Mouse (Mus musculus): ENCODE results near the gene Vsig10. TPM values are rescaled to one million over a fixed set of nuclear protein-coding genes. Genes with fewer than 3 reads are reported as not detected.
A peak's percentile ranks its signal among the peaks of the same experiment; 100 is the strongest.
"Not testable (repeated sequence)": the region's sequence is repeated elsewhere in the genome, so short reads cannot be mapped to it uniquely, and the experiment has no call there.

The Vsig10 gene
- polyA plus RNA-seq, 1 experiment from 2014 or later, result 5.4 TPM

GRCm38 (mm10) chr5:117313420-117313819 is 5.5 kb upstream of the Vsig10 start:
- WGBS, result 15% methylated on average over 14 of the region's 14 CpGs
- peak overlapping the region; percentile 41 for H3K4me3 ChIP-seq
- H3K27ac ChIP-seq, result no peak overlapping the region
- no peaks in the 10 kb centered on the region for H3K36me3 ChIP-seq
- peaks cover 22% of the 10 kb centered on the region for H3K27me3 ChIP-seq (ENCODE audit: insufficient read depth, poor library complexity, severe bottlenecking)
- peaks cover 18% of the 10 kb centered on the region for H3K4me1 ChIP-seq
- no peaks in the 10 kb centered on the region for H3K9me3 ChIP-seq
- no peak for DNase-seq (ENCODE audit: low spot score)

- 37% methylated on average over 10 of the region's 10 CpGs for WGBS
- DNase-seq (ENCODE audit: low spot score), result no peak
- Histone ChIP-seq H3K27ac (no peak overlapping the region), H3K27me3 (ENCODE audit: insufficient read depth, poor library complexity, severe bottlenecking) (peaks cover 22% of the 10 kb centered on the region), H3K4me1 (peaks cover 20% of the 10 kb centered on the region), H3K9me3 (no peaks in the 10 kb centered on the region), H3K36me3 (no peaks in the 10 kb centered on the region), H3K4me3 (peak overlapping the region; percentile 41)
Measured at GRCm38 (mm10) chr5:117313909-117314308, 5.0 kb upstream of the Vsig10 start.

GRCm38 (mm10) chr5:117314587-117315428 is 4.1 kb upstream of the Vsig10 start:
- Histone ChIP-seq H3K27ac (no peak overlapping the region), H3K36me3 (no peaks in the 10 kb centered on the region), H3K9me3 (no peaks in the 10 kb centered on the region), H3K4me1 (peaks cover 27% of the 10 kb centered on the region), H3K4me3 (no peak overlapping the region), H3K27me3 (ENCODE audit: insufficient read depth, poor library complexity, severe bottlenecking) (peaks cover 22% of the 10 kb centered on the region)
- no peak for DNase-seq (ENCODE audit: low spot score)
- 21% methylated on average over 9 of the region's 9 CpGs for WGBS

GRCm38 (mm10) chr5:117323751-117324150 is 4.9 kb downstream of the Vsig10 start:
- Histone ChIP-seq H3K36me3 (no peaks in the 10 kb centered on the region), H3K27ac (no peak overlapping the region), H3K4me3 (no peak overlapping the region), H3K27me3 (ENCODE audit: insufficient read depth, poor library complexity, severe bottlenecking) (peaks cover 13% of the 10 kb centered on the region), H3K4me1 (peaks cover 9% of the 10 kb centered on the region; the same call in 1 of the 2 replicates), H3K9me3 (no peaks in the 10 kb centered on the region)
- DNase-seq (ENCODE audit: low spot score), result no peak
- WGBS, result 72% methylated on average over 9 of the region's 9 CpGs

- Histone ChIP-seq H3K9me3 (no peaks in the 10 kb centered on the region), H3K27me3 (ENCODE audit: insufficient read depth, poor library complexity, severe bottlenecking) (peaks cover 2% of the 10 kb centered on the region; the same call in 1 of the 2 replicates), H3K36me3 (no peaks in the 10 kb centered on the region), H3K4me3 (no peak overlapping the region), H3K4me1 (no peaks in the 10 kb centered on the region), H3K27ac (no peak overlapping the region)
- WGBS, result 60% methylated on average over 6 of the region's 6 CpGs
- no peak for DNase-seq (ENCODE audit: low spot score)
Measured at GRCm38 (mm10) chr5:117326408-117326807, 7.5 kb downstream of the Vsig10 start.

- Histone ChIP-seq H3K27ac (no peak overlapping the region), H3K9me3 (no peaks in the 10 kb centered on the region), H3K4me3 (no peak overlapping the region), H3K4me1 (0 out of 2 replicates have a peak, but pooled peaks cover 5% of the 10 kb centered on the region), H3K36me3 (peaks cover 6% of the 10 kb centered on the region), H3K27me3 (ENCODE audit: insufficient read depth, poor library complexity, severe bottlenecking) (peaks cover 8% of the 10 kb centered on the region; the same call in 1 of the 2 replicates)
- DNase-seq (ENCODE audit: low spot score), result no peak
- WGBS, result 78% methylated on average over 7 of the region's 7 CpGs
Measured at GRCm38 (mm10) chr5:117330457-117330856, 11.6 kb downstream of the Vsig10 start.

GRCm38 (mm10) chr5:117337999-117338398 is 19.1 kb downstream of the Vsig10 start:
- WGBS, result 83% methylated on average over 10 of the region's 10 CpGs
- no peak overlapping the region for H3K4me3 ChIP-seq
- H3K4me1 ChIP-seq, result no peaks in the 10 kb centered on the region; the same call in 1 of the 2 replicates
- no peak overlapping the region for H3K27ac ChIP-seq
- no peak for DNase-seq (ENCODE audit: low spot score)
- H3K36me3 ChIP-seq, result peaks cover 34% of the 10 kb centered on the region
- no peaks in the 10 kb centered on the region for H3K9me3 ChIP-seq
- H3K27me3 ChIP-seq (ENCODE audit: insufficient read depth, poor library complexity, severe bottlenecking), result no peaks in the 10 kb centered on the region

GRCm38 (mm10) chr5:117338503-117338902 is 19.6 kb downstream of the Vsig10 start:
- Histone ChIP-seq H3K9me3 (no peaks in the 10 kb centered on the region), H3K27ac (no peak overlapping the region), H3K4me3 (no peak overlapping the region), H3K27me3 (ENCODE audit: insufficient read depth, poor library complexity, severe bottlenecking) (no peaks in the 10 kb centered on the region), H3K4me1 (no peaks in the 10 kb centered on the region; the same call in 1 of the 2 replicates), H3K36me3 (peaks cover 34% of the 10 kb centered on the region)
- WGBS, result 73% methylated on average over 8 of the region's 8 CpGs
- no peak for DNase-seq (ENCODE audit: low spot score)

GRCm38 (mm10) chr5:117340081-117340480 is 21.2 kb downstream of the Vsig10 start:
- no peaks in the 10 kb centered on the region; the same call in 1 of the 2 replicates for H3K4me1 ChIP-seq
- no peak overlapping the region for H3K4me3 ChIP-seq
- no peaks in the 10 kb centered on the region for H3K27me3 ChIP-seq (ENCODE audit: insufficient read depth, poor library complexity, severe bottlenecking)
- DNase-seq (ENCODE audit: low spot score), result no peak
- peaks cover 34% of the 10 kb centered on the region for H3K36me3 ChIP-seq
- WGBS, result 74% methylated on average over 6 of the region's 6 CpGs
- no peak overlapping the region for H3K27ac ChIP-seq
- H3K9me3 ChIP-seq, result no peaks in the 10 kb centered on the region

- Histone ChIP-seq H3K9me3 (no peaks in the 10 kb centered on the region), H3K27ac (no peak overlapping the region), H3K36me3 (peaks cover 22% of the 10 kb centered on the region), H3K4me3 (no peak overlapping the region), H3K27me3 (ENCODE audit: insufficient read depth, poor library complexity, severe bottlenecking) (no peaks in the 10 kb centered on the region), H3K4me1 (no peaks in the 10 kb centered on the region; the same call in 1 of the 2 replicates)
- no peak for DNase-seq (ENCODE audit: low spot score)
- 72% methylated on average over 6 of the region's 6 CpGs for WGBS
Measured at GRCm38 (mm10) chr5:117341896-117342295, 23.0 kb downstream of the Vsig10 start.

- not testable (repeated sequence) for H3K27ac ChIP-seq; H3K9me3 ChIP-seq; H3K4me3 ChIP-seq; DNase-seq (ENCODE audit: low spot score); H3K4me1 ChIP-seq; H3K27me3 ChIP-seq (ENCODE audit: insufficient read depth, poor library complexity, severe bottlenecking)
- peaks cover 23% of the 10 kb centered on the region for H3K36me3 ChIP-seq
- WGBS, result 79% methylated on average over 5 of the region's 5 CpGs
Measured at GRCm38 (mm10) chr5:117344496-117344895, 25.6 kb downstream of the Vsig10 start.

- no peak overlapping the region for H3K4me3 ChIP-seq
- H3K9me3 ChIP-seq, result 0 out of 2 replicates have a peak, but pooled peaks cover 3% of the 10 kb centered on the region
- no peak overlapping the region for H3K27ac ChIP-seq
- no peaks in the 10 kb centered on the region for H3K27me3 ChIP-seq (ENCODE audit: insufficient read depth, poor library complexity, severe bottlenecking)
- no peaks in the 10 kb centered on the region; the same call in 1 of the 2 replicates for H3K4me1 ChIP-seq
- 74% methylated on average over 5 of the region's 5 CpGs for WGBS
- DNase-seq (ENCODE audit: low spot score), result no peak
- H3K36me3 ChIP-seq, result peaks cover 21% of the 10 kb centered on the region
Measured at GRCm38 (mm10) chr5:117345432-117345976, 26.6 kb downstream of the Vsig10 start.

- no peaks in the 10 kb centered on the region for H3K4me1 ChIP-seq
- no peak for DNase-seq (ENCODE audit: low spot score)
- H3K27me3 ChIP-seq (ENCODE audit: insufficient read depth, poor library complexity, severe bottlenecking), result no peaks in the 10 kb centered on the region
- 61% methylated on average over 3 of the region's 3 CpGs for WGBS
- peaks cover 21% of the 10 kb centered on the region for H3K36me3 ChIP-seq
- no peak overlapping the region for H3K27ac ChIP-seq
- H3K4me3 ChIP-seq, result no peak overlapping the region
- 0 out of 2 replicates have a peak, but pooled peaks cover 3% of the 10 kb centered on the region for H3K9me3 ChIP-seq
Measured at GRCm38 (mm10) chr5:117346281-117346680, 27.4 kb downstream of the Vsig10 start.

All from heart, embryonic 10.5 days (tissue).